In the genomic region with DNA sequence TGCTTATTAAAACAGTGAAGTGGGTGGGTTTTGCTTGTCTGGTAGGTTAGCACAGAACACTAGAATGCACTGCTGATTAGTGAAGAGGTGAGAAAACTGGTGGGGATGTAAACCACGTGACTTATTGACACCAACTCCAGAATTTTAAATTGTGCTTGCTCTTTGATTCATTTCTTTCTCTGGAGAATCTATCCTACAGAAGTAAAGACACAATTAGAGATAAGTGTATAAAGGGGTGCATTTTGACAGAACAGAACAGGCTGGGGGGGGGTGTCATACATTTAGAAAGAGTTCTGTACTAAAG, we compare ENCODE assay signal across 8 mouse cellular contexts. TPM values are rescaled to one million over a fixed set of nuclear protein-coding genes. Genes with fewer than 3 reads are reported as not detected.
DNase-seq lines count a peak whose midpoint lies in the region; ATAC-seq and TF ChIP-seq lines count a peak whose summit lies in the region.

No protein-coding gene starts in this region.

- no peak for ATAC-seq in kidney, postnatal 0 days (replicated peaks; ENCODE audit: low FRiP score, low read depth)
- no peak for ATAC-seq in hindbrain, embryonic 16.5 days
- ATAC-seq in midbrain, postnatal 0 days (ENCODE audit: low FRiP score) = no peak

- H3K27ac ChIP-seq in kidney, postnatal 0 days = 0 out of 2 replicates have a peak overlapping the region, but pooled peaks have one; percentile 84
- H3K27ac ChIP-seq in cortical plate, adult 2 months (ENCODE audit: insufficient read depth, low read length) = no peak overlapping the region
- no peak overlapping the region for H3K27ac ChIP-seq in hindbrain, embryonic 16.5 days (ENCODE audit: low read depth, low read length)
- no peak overlapping the region for H3K27ac ChIP-seq in midbrain, postnatal 0 days (ENCODE audit: low read depth, low read length)

- DNase-seq in kidney, postnatal 0 days (ENCODE audit: low spot score) = no peak
- DNase-seq in kidney, postnatal 25 days = no peak
- no peak for DNase-seq in midbrain, postnatal 0 days (ENCODE audit: low spot score)
- no peak for DNase-seq in frontal cortex, adult 2 months (ENCODE audit: extremely low spot score in 1 of 2, low spot score in 1 of 2)
- DNase-seq in spleen, postnatal 10 days (ENCODE audit: low spot score in 2 of 2) = no peak
- DNase-seq in urinary bladder, postnatal 25 days (ENCODE audit: low spot score) = no peak

- peak overlapping the region; percentile 95 for H3K4me2 ChIP-seq in kidney, postnatal 0 days (ENCODE audit: low read length)
- peak overlapping the region; percentile 93 for H3K4me2 ChIP-seq in hindbrain, embryonic 16.5 days (ENCODE audit: low read length)
- H3K4me2 ChIP-seq in midbrain, postnatal 0 days (ENCODE audit: low read depth, low read length, poor library complexity, severe bottlenecking) = peak overlapping the region; percentile 78

- peak overlapping the region; percentile 74; the same call in 1 of the 2 replicates for H3K9ac ChIP-seq in kidney, postnatal 0 days (ENCODE audit: low read depth, low read length)
- peak overlapping the region; percentile 77 for H3K9ac ChIP-seq in hindbrain, embryonic 16.5 days (ENCODE audit: low read depth, low read length)
- peak overlapping the region; percentile 70; the same call in 1 of the 2 replicates for H3K9ac ChIP-seq in midbrain, postnatal 0 days (replicated peaks; ENCODE audit: low read length, poor library complexity, severe bottlenecking)

- H3K4me1 ChIP-seq in kidney, postnatal 0 days (replicated peaks; ENCODE audit: insufficient read depth, low read length) = peaks cover 8% of the 10 kb centered on the region
- H3K4me1 ChIP-seq in cortical plate, adult 2 months (ENCODE audit: control insufficient read depth, insufficient read depth, low read length) = peaks cover 2% of the 10 kb centered on the region; the same call in 1 of the 2 replicates
- H3K4me1 ChIP-seq in hindbrain, embryonic 16.5 days (ENCODE audit: control insufficient read depth, insufficient read depth, low read depth, low read length) = peaks cover 17% of the 10 kb centered on the region
- H3K4me1 ChIP-seq in midbrain, postnatal 0 days (ENCODE audit: insufficient read depth, low read length) = no peaks in the 10 kb centered on the region

- H3K36me3 ChIP-seq in kidney, postnatal 0 days (ENCODE audit: insufficient read depth, low read length) = no peaks in the 10 kb centered on the region
- H3K36me3 ChIP-seq in hindbrain, embryonic 16.5 days (ENCODE audit: control insufficient read depth, insufficient read depth, low read length) = no peaks in the 10 kb centered on the region; the same call in 1 of the 2 replicates
- peaks cover 4% of the 10 kb centered on the region; the same call in 1 of the 2 replicates for H3K36me3 ChIP-seq in midbrain, postnatal 0 days (ENCODE audit: insufficient read depth, low read length)

- H3K27me3 ChIP-seq in kidney, postnatal 0 days (ENCODE audit: insufficient read depth, low read length) = no peaks in the 10 kb centered on the region
- H3K27me3 ChIP-seq in hindbrain, embryonic 16.5 days (replicated peaks; ENCODE audit: control insufficient read depth, insufficient read depth, low read length) = no peaks in the 10 kb centered on the region
- H3K27me3 ChIP-seq in midbrain, postnatal 0 days (ENCODE audit: insufficient read depth, low read length) = no peaks in the 10 kb centered on the region

- TF ChIP-seq POLR2A in cortical plate, adult 2 months (IDR thresholded peaks at IDR 0.05; ENCODE audit: extremely low read depth, insufficient read depth, low read length) = no peak

- WGBS in kidney, postnatal 0 days = 39% methylated on average over 1 of the region's 1 CpGs
- WGBS in hindbrain, embryonic 16.5 days = 35% methylated on average over 1 of the region's 1 CpGs
- WGBS in midbrain, postnatal 0 days = 50% methylated on average over 1 of the region's 1 CpGs

- peak overlapping the region; percentile 80 for H3K4me3 ChIP-seq in kidney, postnatal 0 days (replicated peaks; ENCODE audit: low read depth, low read length)
- peak overlapping the region; percentile 48; the same call in 1 of the 2 replicates for H3K4me3 ChIP-seq in cortical plate, adult 2 months (ENCODE audit: insufficient read depth, low read length)
- peak overlapping the region; percentile 86 for H3K4me3 ChIP-seq in hindbrain, embryonic 16.5 days (ENCODE audit: low read length)
- H3K4me3 ChIP-seq in midbrain, postnatal 0 days (ENCODE audit: low read depth, low read length) = peak overlapping the region; percentile 82

- H3K9me3 ChIP-seq in kidney, postnatal 0 days (replicated peaks; ENCODE audit: low read length) = no peaks in the 10 kb centered on the region
- H3K9me3 ChIP-seq in hindbrain, embryonic 16.5 days (ENCODE audit: control insufficient read depth, low read length) = no peaks in the 10 kb centered on the region
- H3K9me3 ChIP-seq in midbrain, postnatal 0 days (ENCODE audit: low read length) = no peaks in the 10 kb centered on the region

- TF ChIP-seq CTCF in kidney, postnatal 0 days (IDR thresholded peaks at IDR 0.05; ENCODE audit: low read depth) = no peak
- TF ChIP-seq CTCF in cortical plate, adult 2 months (IDR thresholded peaks at IDR 0.05; ENCODE audit: extremely low read depth, insufficient read depth, low read length) = no peak
- TF ChIP-seq CTCF in midbrain, postnatal 0 days (IDR thresholded peaks at IDR 0.05) = no peak

RNA-seq across cellular contexts. Expression of a gene that starts 1.2 kb away (rescaled TPM):
- 11.2 and 11.7 TPM in 2 replicates for polyA plus RNA-seq in kidney, postnatal 0 days (2015; fragmentation: Nextera tagmentation; extraction: Ambion mirVana)
- polyA plus RNA-seq in cortical plate, adult 2 months (2012; rRNA removed) = 14.7 and 15.2 TPM in 2 replicates
- 15.3 and 18.7 TPM in 2 replicates for polyA plus RNA-seq in hindbrain, embryonic 16.5 days (2015; fragmentation: Nextera tagmentation; extraction: Ambion mirVana)
- total RNA-seq in midbrain, postnatal 0 days (2014; rRNA removed) = 40.8 and 54.0 TPM in 2 replicates
- polyA plus RNA-seq in midbrain, postnatal 0 days (2015; fragmentation: Nextera tagmentation; extraction: Ambion mirVana) = 11.3 and 13.2 TPM in 2 replicates
- 17.7 and 20.2 TPM in 2 replicates for polyA plus RNA-seq in frontal cortex, adult 2 months (2012; rRNA removed)
